Mouse (Mus musculus) embryonic facial prominence, embryonic 12.5 days (tissue): ENCODE data around the gene Eps8. TPM values are rescaled to one million over a fixed set of nuclear protein-coding genes. Genes with fewer than 3 reads are reported as not detected.
"Not testable (repeated sequence)": the region's sequence is repeated elsewhere in the genome, so short reads cannot be mapped to it uniquely, and the experiment has no call there.

Source experiments
- ATAC-seq: fragments of 200-750 bp; cut with Nextera tagmentation; 2 replicates; pipeline ENCODE4 v1.8.0; 2017; ENCODE audit not compliant: insufficient number of reproducible peaks, insufficient read depth, low FRiP score, low TSS enrichment
- H3K27ac ChIP-seq: fragments of 300-500 bp; sonication (generic); 2 replicates; pipeline ENCODE4 v1.5.1; 2016; ENCODE audit warnings: mild to moderate bottlenecking
- H3K27me3 ChIP-seq: fragments of 300-500 bp; sonication (generic); 2 replicates; pipeline ENCODE4 v1.6.1; 2016; ENCODE audit warnings: mild to moderate bottlenecking, moderate library complexity
- H3K36me3 ChIP-seq: fragments of 300-500 bp; sonication (generic); 2 replicates; pipeline ENCODE4 v1.6.1; 2016; ENCODE audit warnings: mild to moderate bottlenecking
- H3K4me1 ChIP-seq: fragments of 300-500 bp; sonication (generic); 2 replicates; pipeline ENCODE4 v1.6.1; 2016
- H3K4me2 ChIP-seq: fragments of 300-500 bp; sonication (generic); replicated peaks from 2 replicates; pipeline ENCODE4 v1.6.1; 2016; ENCODE audit warnings: mild to moderate bottlenecking, moderate library complexity
- H3K4me3 ChIP-seq: fragments of 300-500 bp; sonication (generic); 2 replicates; pipeline ENCODE4 v1.5.1; 2016; ENCODE audit warnings: mild to moderate bottlenecking
- H3K9ac ChIP-seq: fragments of 300-500 bp; sonication (generic); 2 replicates; pipeline ENCODE4 v1.6.1; 2016; ENCODE audit warnings: mild to moderate bottlenecking, moderate library complexity
- H3K9me3 ChIP-seq: fragments of 300-500 bp; sonication (generic); 2 replicates; pipeline ENCODE4 v1.6.1; 2016; ENCODE audit warnings: mild to moderate bottlenecking, moderate library complexity
- WGBS: fragments of 180-500 bp; shearing (Covaris S2); methylation state at CpG from one replicate; pipeline ENCODE4 v1.1.7; 2016; 5-methylcytosine and 5-hydroxymethylcytosine counted together
- polyA plus RNA-seq: library from polyadenylated mRNA; unstranded; fragments of >200 nt; fragmentation: Nextera tagmentation; extraction: Ambion mirVana; gene quantifications from 2 replicates; pipeline ENCODE4 v1.2.1, GENCODE M21; 2016

Gene Eps8
- polyA plus RNA-seq, 1 experiment from 2014 or later, result 22.3 TPM

DNA sequence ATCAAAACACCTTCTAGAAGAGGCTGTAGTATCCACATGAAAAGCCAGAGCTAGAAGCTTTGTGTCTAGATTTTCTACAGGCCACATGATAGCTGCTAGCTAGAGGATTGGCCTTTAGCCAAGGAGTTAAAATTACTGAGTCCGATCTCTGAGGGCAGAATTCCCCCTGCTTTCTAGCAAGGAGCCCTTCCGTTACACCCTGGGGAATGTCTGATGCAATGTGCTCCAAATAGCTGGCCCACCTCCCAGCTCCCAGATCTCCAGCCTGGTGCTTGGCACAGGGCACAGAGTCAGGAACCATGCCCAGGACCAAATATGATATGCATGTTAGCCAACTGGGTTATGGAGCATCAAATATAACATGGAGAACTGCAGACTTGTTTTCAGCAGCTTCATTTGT lies 189.4 kb downstream of the Eps8 start:
- Histone ChIP-seq H3K4me1 (peaks cover 4% of the 10 kb centered on the region; the same call in 1 of the 2 replicates), H3K27me3 (no peaks in the 10 kb centered on the region), H3K9ac (no peak overlapping the region; the same call in 1 of the 2 replicates), H3K4me2 (no peak overlapping the region), H3K36me3 (no peaks in the 10 kb centered on the region), H3K4me3 (no peak overlapping the region), H3K27ac (no peak overlapping the region), H3K9me3 (no peaks in the 10 kb centered on the region)
- WGBS, result 25% methylated on average over 2 of the region's 2 CpGs
- ATAC-seq, result peak; percentile 42; the same call in 1 of the 2 replicates

DNA sequence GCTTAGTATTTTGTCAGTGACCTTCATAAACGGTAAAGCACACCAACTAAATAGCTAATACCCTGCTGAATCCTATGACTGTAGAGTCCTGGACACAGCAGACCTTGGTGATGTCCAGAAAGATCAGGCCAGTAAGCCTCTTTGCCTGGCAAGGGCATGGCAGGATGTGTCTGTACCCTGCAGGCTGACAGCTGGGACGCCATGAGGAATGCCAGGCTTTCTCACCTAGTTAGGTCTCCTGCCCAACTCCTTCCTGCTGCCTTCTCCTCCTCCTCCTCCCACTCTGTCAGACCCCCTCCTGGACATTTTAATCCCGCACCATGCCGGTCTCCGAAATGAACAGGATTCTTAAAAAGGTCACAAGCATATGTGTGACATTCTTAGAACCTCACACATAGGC lies 190.9 kb downstream of the Eps8 start:
- Histone ChIP-seq H3K9me3 (no peaks in the 10 kb centered on the region), H3K27ac (no peak overlapping the region), H3K27me3 (no peaks in the 10 kb centered on the region), H3K4me3 (no peak overlapping the region), H3K4me2 (no peak overlapping the region), H3K36me3 (no peaks in the 10 kb centered on the region), H3K9ac (no peak overlapping the region), H3K4me1 (peaks cover 4% of the 10 kb centered on the region; the same call in 1 of the 2 replicates)
- 93% methylated on average over 5 of the region's 5 CpGs for WGBS
- no peak for ATAC-seq

DNA sequence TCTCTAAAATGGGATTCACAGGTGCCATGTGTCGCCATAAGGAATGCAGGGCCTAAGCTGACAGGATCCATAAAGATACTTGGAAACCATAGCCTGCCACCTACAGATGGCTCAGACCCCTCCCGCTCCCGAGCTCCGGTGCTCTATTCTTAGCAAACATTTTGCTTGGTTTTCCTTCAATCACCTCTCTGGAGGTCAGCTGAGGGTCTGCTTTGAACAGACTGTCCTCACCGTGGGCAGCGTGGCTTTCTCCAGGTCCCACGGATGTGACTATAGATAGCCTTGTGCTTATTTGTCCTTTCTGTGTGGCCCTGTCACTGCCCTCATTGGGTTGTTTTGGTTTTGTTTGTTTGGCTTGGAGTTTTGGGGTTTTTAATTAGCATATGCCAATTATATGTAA lies 196.5 kb downstream of the Eps8 start:
- Histone ChIP-seq H3K27me3 (0 out of 2 replicates have a peak, but pooled peaks cover 5% of the 10 kb centered on the region), H3K36me3 (no peaks in the 10 kb centered on the region), H3K4me2 (no peak overlapping the region), H3K27ac (no peak overlapping the region), H3K4me1 (peaks cover 2% of the 10 kb centered on the region; the same call in 1 of the 2 replicates), H3K9ac (no peak overlapping the region), H3K9me3 (no peaks in the 10 kb centered on the region), H3K4me3 (no peak overlapping the region)
- no peak for ATAC-seq
- 83% methylated on average over 7 of the region's 7 CpGs for WGBS

DNA sequence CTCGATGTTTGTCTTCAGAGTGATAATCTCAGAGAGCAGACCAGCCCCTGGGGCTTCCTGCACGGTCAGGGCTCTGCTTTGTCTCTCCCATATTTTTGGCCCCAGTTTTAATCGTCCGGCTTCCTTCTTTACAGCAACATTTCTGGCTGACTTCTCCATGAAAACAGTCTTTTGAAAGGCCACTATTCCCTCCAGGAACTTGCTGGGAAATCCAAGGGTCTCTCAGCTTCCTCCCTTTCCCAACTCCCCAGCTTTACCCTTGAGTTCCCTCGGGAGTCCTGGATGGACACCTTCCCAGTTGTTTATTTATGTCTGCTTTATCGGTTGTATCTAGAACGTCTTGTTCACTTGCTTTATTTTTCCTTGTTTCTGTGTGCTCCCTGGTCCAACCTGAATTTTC lies 197.5 kb downstream of the Eps8 start:
- 35% methylated on average over 7 of the region's 7 CpGs for whole genome bisulfite sequencing
- H3K4me3 ChIP-seq, result no peak overlapping the region

DNA sequence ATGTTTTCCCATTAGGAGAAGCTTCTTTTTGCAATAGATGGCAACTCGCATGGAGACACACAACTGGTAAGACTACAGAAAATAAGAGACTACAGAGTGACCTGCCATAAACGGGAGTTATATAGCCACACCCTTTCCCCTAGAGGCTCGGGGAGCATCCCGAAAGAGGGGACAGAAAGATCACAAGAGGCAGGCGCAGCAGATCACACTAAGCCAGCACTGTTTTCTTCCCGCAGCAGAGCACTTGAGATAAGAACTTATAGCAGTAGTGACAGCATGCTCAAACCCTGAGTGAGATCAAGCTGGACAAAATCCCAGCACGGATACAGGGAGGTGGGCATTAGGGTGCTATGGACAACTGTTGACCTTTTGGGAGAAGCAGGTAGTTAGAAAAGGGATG lies 198.6 kb downstream of the Eps8 start:
- H3K4me2 ChIP-seq, result no peak overlapping the region
- no peak overlapping the region for H3K9ac ChIP-seq
- no peak for ATAC-seq
- H3K36me3 ChIP-seq, result no peaks in the 10 kb centered on the region
- H3K4me1 ChIP-seq, result peaks cover 2% of the 10 kb centered on the region; the same call in 1 of the 2 replicates
- 63% methylated on average over 7 of the region's 7 CpGs for WGBS
- 0 out of 2 replicates have a peak, but pooled peaks cover 5% of the 10 kb centered on the region for H3K27me3 ChIP-seq
- H3K4me3 ChIP-seq, result no peak overlapping the region
- H3K27ac ChIP-seq, result no peak overlapping the region
- no peaks in the 10 kb centered on the region for H3K9me3 ChIP-seq

More for the DNA sequence above, 197.5 kb downstream of the Eps8 start:
- Histone ChIP-seq H3K9ac (no peak overlapping the region), H3K4me2 (no peak overlapping the region), H3K4me1 (peaks cover 2% of the 10 kb centered on the region; the same call in 1 of the 2 replicates), H3K27ac (no peak overlapping the region), H3K36me3 (no peaks in the 10 kb centered on the region), H3K9me3 (no peaks in the 10 kb centered on the region), H3K27me3 (0 out of 2 replicates have a peak, but pooled peaks cover 5% of the 10 kb centered on the region)
- ATAC-seq, result no peak

DNA sequence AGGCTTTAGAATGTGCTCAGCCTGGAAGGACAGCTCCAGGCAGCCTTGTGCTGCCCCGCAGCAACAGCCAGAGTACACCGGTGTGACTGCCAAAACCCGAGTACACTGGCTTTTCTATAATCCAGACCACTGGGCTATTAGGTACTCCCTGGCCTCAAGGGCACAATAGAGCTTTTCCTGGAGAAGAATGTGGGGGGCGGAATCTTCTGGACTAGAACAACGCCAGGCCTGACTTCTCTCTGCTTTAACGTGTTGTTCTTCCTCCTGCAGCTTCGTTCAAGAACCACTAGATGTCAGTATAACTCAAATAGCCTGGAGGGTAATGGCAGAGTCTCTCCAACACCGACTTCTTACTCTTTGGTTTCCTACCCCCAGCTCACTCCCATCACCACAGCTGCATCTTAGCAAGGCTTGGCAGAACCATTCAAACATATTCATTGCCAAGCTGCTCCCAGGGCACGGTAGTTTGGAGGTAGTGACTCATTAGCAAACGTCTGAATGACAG lies 199.1 kb downstream of the Eps8 start:
- no peak overlapping the region for H3K27ac ChIP-seq
- H3K9ac ChIP-seq, result no peak overlapping the region
- H3K36me3 ChIP-seq, result no peaks in the 10 kb centered on the region
- H3K4me1 ChIP-seq, result peaks cover 2% of the 10 kb centered on the region; the same call in 1 of the 2 replicates
- 0 out of 2 replicates have a peak overlapping the region, but pooled peaks have one; percentile 17 for H3K4me2 ChIP-seq
- no peaks in the 10 kb centered on the region for H3K9me3 ChIP-seq
- 13% methylated on average over 10 of the region's 10 CpGs for WGBS
- peak; percentile 47; the same call in 1 of the 2 replicates for ATAC-seq
- 0 out of 2 replicates have a peak, but pooled peaks cover 5% of the 10 kb centered on the region for H3K27me3 ChIP-seq
- no peak overlapping the region for H3K4me3 ChIP-seq

DNA sequence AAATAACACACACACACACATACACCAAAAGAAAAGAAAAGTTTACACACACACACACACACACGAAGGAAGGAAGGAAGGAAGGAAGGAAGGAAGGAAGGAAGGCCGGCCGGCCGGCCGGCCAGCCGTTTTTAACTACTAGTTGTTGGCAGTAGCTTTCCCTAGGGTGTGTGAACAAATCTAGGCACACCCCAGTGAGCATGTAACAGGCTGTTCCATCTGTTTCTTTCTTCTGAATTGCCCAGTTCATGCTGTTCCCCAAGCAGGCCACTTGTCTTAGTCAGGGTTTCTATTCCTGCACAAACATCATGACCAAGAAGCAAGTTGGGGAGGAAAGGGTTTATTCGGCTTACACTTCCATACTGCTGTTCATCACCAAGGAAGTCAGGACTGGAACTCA lies 208.6 kb downstream of the Eps8 start:
- not testable (repeated sequence) for H3K4me1 ChIP-seq, ATAC-seq, H3K27ac ChIP-seq, H3K27me3 ChIP-seq, H3K4me3 ChIP-seq, H3K9me3 ChIP-seq, H3K9ac ChIP-seq, H3K4me2 ChIP-seq, H3K36me3 ChIP-seq
- 82% methylated on average over 7 of the region's 7 CpGs for WGBS

DNA sequence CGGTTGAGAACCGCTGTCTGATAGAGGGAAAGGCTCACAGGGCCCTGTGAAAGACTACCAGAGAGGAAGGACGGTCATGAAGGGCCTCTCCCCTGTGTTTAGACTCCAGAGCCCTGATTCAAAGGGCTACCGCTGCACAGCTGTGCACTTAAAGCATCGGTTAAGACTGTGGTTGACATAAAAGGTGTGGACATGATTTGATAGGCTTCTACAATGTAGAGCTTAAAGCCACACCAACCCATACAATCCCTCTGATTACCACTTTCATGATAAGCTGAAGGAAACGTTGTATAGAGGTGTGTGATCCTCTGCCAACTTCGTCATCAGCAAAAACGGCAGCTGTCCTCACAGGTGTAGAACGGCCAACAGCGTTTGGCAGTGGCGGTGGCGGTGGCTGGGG lies 211.6 kb downstream of the Eps8 start:
- Histone ChIP-seq H3K36me3 (no peaks in the 10 kb centered on the region), H3K27me3 (no peaks in the 10 kb centered on the region)
- WGBS, result 92% methylated on average over 12 of the region's 12 CpGs

DNA sequence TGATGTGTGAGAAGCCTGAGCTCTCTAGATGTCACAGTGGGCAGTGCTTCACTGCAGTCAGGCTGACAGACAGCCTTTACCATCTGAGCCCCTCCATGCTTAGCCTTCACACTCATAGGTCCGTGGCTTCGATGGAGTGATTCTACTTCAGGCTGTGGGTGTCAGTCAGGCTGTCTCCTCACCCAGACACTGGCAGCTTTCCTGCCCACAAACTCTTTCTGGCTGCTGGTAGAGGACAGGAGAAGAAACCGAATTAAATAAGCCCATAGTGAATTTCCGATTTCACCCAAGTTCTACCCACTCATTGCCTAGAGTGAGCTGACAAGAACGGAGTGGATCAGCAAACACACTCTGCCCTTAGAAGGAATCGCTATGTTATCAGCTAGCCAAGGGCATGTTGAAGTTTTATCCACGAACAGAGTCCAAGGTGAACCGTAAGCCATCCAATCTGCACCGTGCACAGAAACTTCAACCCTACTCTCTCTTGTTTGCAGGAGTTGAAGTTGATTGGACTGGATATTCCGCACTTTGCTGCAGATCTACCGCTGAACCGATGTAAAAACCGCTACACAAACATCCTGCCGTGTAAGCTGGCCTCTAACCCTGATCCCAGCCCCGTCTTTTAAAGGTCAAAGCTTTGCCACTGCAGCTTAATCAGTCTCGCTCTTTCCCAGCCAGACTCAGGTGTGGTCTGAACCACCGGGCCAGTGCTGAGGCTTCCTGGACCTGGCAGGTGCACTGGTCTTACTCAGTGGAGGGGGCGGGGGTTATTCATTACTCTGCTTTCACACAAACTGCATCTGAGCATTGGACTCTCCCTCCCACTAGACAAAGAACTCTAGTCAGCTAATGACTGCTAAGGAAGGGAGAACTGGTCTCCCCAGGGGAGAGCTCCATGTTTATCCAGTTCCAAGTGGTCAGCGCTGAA lies 213.9 kb downstream of the Eps8 start:
- no peak overlapping the region for H3K4me3 ChIP-seq
- no peaks in the 10 kb centered on the region for H3K27me3 ChIP-seq
- H3K36me3 ChIP-seq, result no peaks in the 10 kb centered on the region
- H3K4me2 ChIP-seq, result no peak overlapping the region
- peaks cover 3% of the 10 kb centered on the region; the same call in 1 of the 2 replicates for H3K4me1 ChIP-seq
- ATAC-seq, result no peak
- H3K27ac ChIP-seq, result no peak overlapping the region
- 79% methylated on average over 19 of the region's 19 CpGs for WGBS
- no peaks in the 10 kb centered on the region for H3K9me3 ChIP-seq
- no peak overlapping the region for H3K9ac ChIP-seq

More for the DNA sequence above, 211.6 kb downstream of the Eps8 start:
- Histone ChIP-seq H3K9ac (no peak overlapping the region), H3K4me1 (peaks cover 3% of the 10 kb centered on the region; the same call in 1 of the 2 replicates), H3K27ac (no peak overlapping the region), H3K4me2 (no peak overlapping the region), H3K4me3 (no peak overlapping the region), H3K9me3 (no peaks in the 10 kb centered on the region)
- no peak for ATAC-seq

DNA sequence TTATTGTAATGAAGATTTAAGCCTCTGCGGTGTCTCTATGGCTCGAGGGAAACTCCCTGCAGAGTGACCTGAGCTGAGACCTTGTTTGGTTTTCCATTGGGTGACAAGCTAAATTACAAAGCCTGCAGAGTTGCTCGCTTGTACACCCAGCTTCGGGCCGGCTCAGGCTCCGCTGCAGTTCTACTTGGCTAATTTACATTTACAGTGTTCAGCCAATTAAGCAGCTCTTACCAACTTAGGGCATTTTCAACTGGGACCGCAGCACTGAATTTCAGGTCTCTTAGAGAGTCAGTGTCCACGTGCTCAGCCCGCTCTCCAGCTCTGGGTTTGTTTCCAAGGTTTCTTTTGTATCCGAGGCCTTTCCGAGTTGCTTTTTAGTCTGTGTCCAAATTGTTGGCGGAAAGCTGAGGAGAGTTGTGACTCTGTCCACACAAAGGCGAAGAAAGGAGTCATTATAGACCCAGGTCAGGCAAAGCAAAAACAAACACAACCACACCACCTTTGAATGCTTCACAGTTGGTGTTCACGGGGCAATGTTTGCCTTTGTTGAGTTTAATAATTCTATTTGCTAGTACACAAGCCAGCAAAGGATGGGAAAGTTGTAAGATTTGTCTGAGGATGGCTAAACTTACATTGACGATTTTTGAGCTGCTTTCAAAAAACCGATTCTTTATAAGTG lies 216.6 kb downstream of the Eps8 start:
- no peak for ATAC-seq
- H3K4me2 ChIP-seq, result no peak overlapping the region
- WGBS, result 26% methylated on average over 16 of the region's 16 CpGs
- H3K36me3 ChIP-seq, result no peaks in the 10 kb centered on the region
- no peak overlapping the region for H3K27ac ChIP-seq
- H3K9ac ChIP-seq, result no peak overlapping the region
- no peaks in the 10 kb centered on the region for H3K9me3 ChIP-seq
- no peak overlapping the region for H3K4me3 ChIP-seq
- H3K27me3 ChIP-seq, result no peaks in the 10 kb centered on the region
- H3K4me1 ChIP-seq, result peaks cover 3% of the 10 kb centered on the region; the same call in 1 of the 2 replicates

DNA sequence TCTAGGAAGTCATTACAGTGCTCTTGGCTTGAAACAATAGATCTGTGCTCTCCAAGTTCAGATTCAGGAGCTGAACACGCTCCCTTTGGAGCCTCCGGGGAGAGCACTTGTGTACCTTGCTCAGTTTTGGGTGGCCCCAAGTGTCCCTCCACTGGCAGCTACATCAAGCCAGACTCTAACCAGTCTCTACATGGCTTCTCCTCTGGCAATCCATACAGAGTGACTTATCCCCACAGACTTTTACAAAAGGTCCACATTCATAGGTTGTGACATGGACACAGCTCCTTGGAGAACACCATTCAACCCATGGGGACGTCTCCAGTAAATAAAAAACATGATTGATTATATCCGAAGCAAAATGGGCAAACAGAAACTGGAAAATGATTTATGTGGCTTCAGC lies 217.2 kb downstream of the Eps8 start:
- ATAC-seq, result no peak
- WGBS, result 74% methylated on average over 4 of the region's 4 CpGs
- Histone ChIP-seq H3K27ac (no peak overlapping the region), H3K9ac (no peak overlapping the region), H3K27me3 (no peaks in the 10 kb centered on the region), H3K36me3 (no peaks in the 10 kb centered on the region), H3K4me3 (no peak overlapping the region), H3K4me1 (peaks cover 3% of the 10 kb centered on the region; the same call in 1 of the 2 replicates), H3K9me3 (no peaks in the 10 kb centered on the region), H3K4me2 (no peak overlapping the region)
